Mouse (Mus musculus): ENCODE results near the gene Car5a. TPM values are rescaled to one million over a fixed set of nuclear protein-coding genes. Genes with fewer than 3 reads are reported as not detected.

Gene Car5a
- polyA plus RNA-seq, 2 experiments: 0.87 to 1.3 TPM

DNA sequence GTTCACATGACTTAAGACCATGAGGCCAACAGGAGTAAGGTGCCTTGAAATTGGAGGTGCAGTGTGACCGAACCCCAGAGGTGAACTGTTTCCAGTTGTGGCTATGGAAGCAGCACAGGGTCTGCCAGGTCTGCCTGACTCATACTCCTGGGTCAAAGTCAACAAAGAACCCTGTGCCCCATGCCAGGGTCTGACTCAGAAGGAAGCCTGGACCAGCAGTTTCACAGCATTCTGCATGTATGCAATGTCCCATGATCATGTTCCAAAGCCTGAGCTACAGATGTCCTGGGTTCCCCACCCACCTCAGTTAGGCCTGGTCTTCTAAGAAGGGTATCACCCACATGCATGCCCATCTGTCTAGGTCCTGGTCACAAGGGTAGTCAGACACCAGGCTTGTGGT lies 55.4 kb downstream of the Car5a start:
- Histone ChIP-seq H3K4me1 (replicated peaks; ENCODE audit: control insufficient read depth in 2 of 2, insufficient read depth in 2 of 2, low read length in 1 of 2) (no peaks in the 10 kb centered on the region), H3K9ac (replicated peaks) (no peak overlapping the region), H3K9me3 (ENCODE audit: control insufficient read depth, low read length) (no peaks in the 10 kb centered on the region), H3K4me2 (ENCODE audit: low read depth) (no peak overlapping the region), H3K36me3 (replicated peaks; ENCODE audit: control insufficient read depth, insufficient read depth, low read depth) (peaks cover 59% of the 10 kb centered on the region), H3K4me3 (ENCODE audit: insufficient read depth in 1 of 2, low read depth in 2 of 2, low read length in 2 of 2) (no peak overlapping the region), H3K27me3 (ENCODE audit: control insufficient read depth, insufficient read depth, low read length) (no peaks in the 10 kb centered on the region), H3K27ac (no peak overlapping the region)
- ATAC-seq (ENCODE audit: insufficient read depth) (no peak), DNase-seq (ENCODE audit: low read depth in 3 of 3, low spot score in 3 of 3) (no peak)
- TF ChIP-seq CTCF (IDR thresholded peaks at IDR 0.05; ENCODE audit: low read depth) (no peak), EP300 (IDR thresholded peaks at IDR 0.05; ENCODE audit: low read depth) (no peak)
- 86% methylated on average over 1 of the region's 1 CpGs for WGBS (ENCODE audit: insufficient replicate concordance)

DNA sequence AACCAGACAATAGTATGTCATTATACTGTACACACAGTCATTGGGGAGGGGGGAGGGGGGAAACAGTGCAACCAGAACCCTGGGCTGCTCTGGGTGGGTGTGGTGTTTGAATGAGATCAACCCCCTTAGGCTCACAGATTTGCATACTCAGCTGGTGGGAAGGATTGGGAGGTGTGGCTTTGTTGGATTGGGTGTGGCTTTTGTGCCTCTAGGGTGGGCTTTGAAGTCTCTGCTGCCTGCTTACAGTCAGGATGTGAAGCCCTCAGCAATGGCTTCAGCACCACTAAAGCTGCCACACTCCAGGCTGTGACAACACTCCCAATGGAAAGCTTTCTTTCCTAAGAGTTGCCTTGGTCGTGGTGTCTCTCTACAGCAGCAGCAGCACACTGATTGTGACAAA lies 57.2 kb downstream of the Car5a start:
- Histone ChIP-seq H3K27ac (no peak overlapping the region), H3K9me3 (ENCODE audit: control insufficient read depth, low read length) (no peaks in the 10 kb centered on the region), H3K4me2 (ENCODE audit: low read depth) (no peak overlapping the region), H3K27me3 (ENCODE audit: control insufficient read depth, insufficient read depth, low read length) (no peaks in the 10 kb centered on the region), H3K9ac (replicated peaks) (no peak overlapping the region), H3K36me3 (replicated peaks; ENCODE audit: control insufficient read depth, insufficient read depth, low read depth) (peaks cover 65% of the 10 kb centered on the region), H3K4me1 (replicated peaks; ENCODE audit: control insufficient read depth in 2 of 2, insufficient read depth in 2 of 2, low read length in 1 of 2) (no peaks in the 10 kb centered on the region), H3K4me3 (ENCODE audit: insufficient read depth in 1 of 2, low read depth in 2 of 2, low read length in 2 of 2) (no peak overlapping the region)
- TF ChIP-seq EP300 (IDR thresholded peaks at IDR 0.05; ENCODE audit: low read depth): no peak
- TF ChIP-seq CTCF (IDR thresholded peaks at IDR 0.05; ENCODE audit: low read depth): no peak
- DNase-seq (ENCODE audit: low read depth in 3 of 3, low spot score in 3 of 3) (no peak), ATAC-seq (ENCODE audit: insufficient read depth) (no peak)
- 58% methylated on average over 1 of the region's 1 CpGs for WGBS (ENCODE audit: insufficient replicate concordance)

DNA sequence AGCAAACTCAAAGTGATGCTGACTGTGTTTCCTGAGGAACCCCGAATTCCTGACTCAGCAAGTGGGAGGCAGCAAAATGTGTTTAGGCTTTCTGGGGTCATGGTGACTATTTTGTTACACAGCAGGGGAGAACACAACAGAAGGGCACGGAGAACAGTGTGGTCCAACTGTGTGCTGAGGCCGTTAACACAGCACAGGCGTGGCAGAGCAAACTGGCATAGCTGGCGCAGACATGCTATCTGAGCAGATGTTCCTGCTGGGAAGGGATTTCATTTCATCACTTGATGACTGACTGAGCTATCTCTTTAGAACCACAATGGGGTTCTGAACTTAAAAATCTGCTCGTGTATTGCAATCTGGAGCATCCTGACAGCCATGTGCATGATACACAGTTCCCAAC lies 59.3 kb downstream of the Car5a start:
- H3K36me3 ChIP-seq (replicated peaks; ENCODE audit: control insufficient read depth, insufficient read depth, low read depth): peaks cover 80% of the 10 kb centered on the region
- no peak overlapping the region for H3K4me2 ChIP-seq (ENCODE audit: low read depth)
- DNase-seq (ENCODE audit: low read depth in 3 of 3, low spot score in 3 of 3): no peak
- no peaks in the 10 kb centered on the region for H3K27me3 ChIP-seq (ENCODE audit: control insufficient read depth, insufficient read depth, low read length)
- H3K9ac ChIP-seq (replicated peaks): no peak overlapping the region
- 86% methylated on average over 6 of the region's 6 CpGs for WGBS (ENCODE audit: insufficient replicate concordance)
- no peak for ATAC-seq (ENCODE audit: insufficient read depth)
- no peaks in the 10 kb centered on the region for H3K9me3 ChIP-seq (ENCODE audit: control insufficient read depth, low read length)
- H3K4me1 ChIP-seq (replicated peaks; ENCODE audit: control insufficient read depth in 2 of 2, insufficient read depth in 2 of 2, low read length in 1 of 2): no peaks in the 10 kb centered on the region
- no peak overlapping the region for H3K27ac ChIP-seq
- TF ChIP-seq CTCF (IDR thresholded peaks at IDR 0.05; ENCODE audit: low read depth) (no peak), EP300 (IDR thresholded peaks at IDR 0.05; ENCODE audit: low read depth) (no peak)
- H3K4me3 ChIP-seq (ENCODE audit: insufficient read depth in 1 of 2, low read depth in 2 of 2, low read length in 2 of 2): no peak overlapping the region

GRCm38 (mm10) chr8:121885001-121885400 lies 59.7 kb downstream of the Car5a start:
- H3K36me3 ChIP-seq (replicated peaks; ENCODE audit: control insufficient read depth, insufficient read depth, low read depth): peaks cover 80% of the 10 kb centered on the region
- 94% methylated on average over 9 of the region's 9 CpGs for WGBS (ENCODE audit: insufficient replicate concordance)
- no peak overlapping the region for H3K9ac ChIP-seq (replicated peaks)
- DNase-seq (ENCODE audit: low read depth in 3 of 3, low spot score in 3 of 3): no peak
- no peaks in the 10 kb centered on the region for H3K27me3 ChIP-seq (ENCODE audit: control insufficient read depth, insufficient read depth, low read length)
- no peak for ATAC-seq (ENCODE audit: insufficient read depth)
- no peak overlapping the region for H3K4me2 ChIP-seq (ENCODE audit: low read depth)
- no peaks in the 10 kb centered on the region for H3K4me1 ChIP-seq (replicated peaks; ENCODE audit: control insufficient read depth in 2 of 2, insufficient read depth in 2 of 2, low read length in 1 of 2)
- TF ChIP-seq CTCF (IDR thresholded peaks at IDR 0.05; ENCODE audit: low read depth): no peak
- TF ChIP-seq EP300 (IDR thresholded peaks at IDR 0.05; ENCODE audit: low read depth): no peak
- H3K27ac ChIP-seq: no peak overlapping the region
- H3K9me3 ChIP-seq (ENCODE audit: control insufficient read depth, low read length): no peaks in the 10 kb centered on the region
- no peak overlapping the region for H3K4me3 ChIP-seq (ENCODE audit: insufficient read depth in 1 of 2, low read depth in 2 of 2, low read length in 2 of 2)

- peaks cover 76% of the 10 kb centered on the region for H3K36me3 ChIP-seq (replicated peaks; ENCODE audit: control insufficient read depth, insufficient read depth, low read depth)
- H3K4me1 ChIP-seq (replicated peaks; ENCODE audit: control insufficient read depth in 2 of 2, insufficient read depth in 2 of 2, low read length in 1 of 2): no peaks in the 10 kb centered on the region
- no peak overlapping the region for H3K4me2 ChIP-seq (ENCODE audit: low read depth)
- no peak overlapping the region for H3K9ac ChIP-seq (replicated peaks)
- H3K27ac ChIP-seq: no peak overlapping the region
- ATAC-seq (ENCODE audit: insufficient read depth): no peak
- H3K9me3 ChIP-seq (ENCODE audit: control insufficient read depth, low read length): no peaks in the 10 kb centered on the region
- H3K27me3 ChIP-seq (ENCODE audit: control insufficient read depth, insufficient read depth, low read length): no peaks in the 10 kb centered on the region
- no peak for DNase-seq (ENCODE audit: low read depth in 3 of 3, low spot score in 3 of 3)
- 87% methylated on average over 3 of the region's 3 CpGs for WGBS (ENCODE audit: insufficient replicate concordance)
- no peak for TF ChIP-seq EP300 (IDR thresholded peaks at IDR 0.05; ENCODE audit: low read depth)
- TF ChIP-seq CTCF (IDR thresholded peaks at IDR 0.05; ENCODE audit: low read depth): no peak
- H3K4me3 ChIP-seq (ENCODE audit: insufficient read depth in 1 of 2, low read depth in 2 of 2, low read length in 2 of 2): no peak overlapping the region
Measured at GRCm38 (mm10) chr8:121884181-121884580, 60.5 kb downstream of the Car5a start.
